Mouse (Mus musculus) megakaryocyte-erythroid progenitor cell, adult 5 weeks (primary cell): ENCODE results near the gene Klk5. TPM values are rescaled to one million over a fixed set of nuclear protein-coding genes. Genes with fewer than 3 reads are reported as not detected.

Experiments used
- polyA plus RNA-seq: library from polyadenylated mRNA; stranded (reverse); fragments of >175 nt; gene quantifications from 2 replicates; pipeline ENCODE4 v1.2.3, GENCODE M21; 2012

Gene Klk5
- polyA plus RNA-seq, result not detected in 2 replicates

DNA sequence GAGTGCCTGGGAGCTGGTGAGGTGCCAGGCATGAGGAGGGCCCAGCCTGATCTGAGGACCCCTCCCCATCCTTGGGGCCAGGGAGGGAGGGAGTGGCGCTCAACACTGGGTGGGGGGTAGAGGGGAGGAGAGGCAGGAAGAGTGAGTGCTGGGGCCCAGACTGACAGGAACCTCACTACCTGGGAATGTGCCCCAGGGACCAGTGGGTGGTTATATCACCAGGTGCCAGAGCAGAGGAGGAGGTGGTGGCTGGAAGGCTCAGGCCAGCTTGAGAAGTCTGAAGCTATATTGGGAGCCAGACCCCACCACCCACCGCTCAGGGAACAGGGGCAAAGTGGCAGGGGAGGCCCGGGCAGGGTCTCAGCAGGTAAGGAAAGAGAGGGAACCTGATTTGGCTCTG lies at the start of gene Klk5:
Gene Klk5, plus strand, starts transcription at position 271 of the 400 bp plus-strand sequence.

DNA sequence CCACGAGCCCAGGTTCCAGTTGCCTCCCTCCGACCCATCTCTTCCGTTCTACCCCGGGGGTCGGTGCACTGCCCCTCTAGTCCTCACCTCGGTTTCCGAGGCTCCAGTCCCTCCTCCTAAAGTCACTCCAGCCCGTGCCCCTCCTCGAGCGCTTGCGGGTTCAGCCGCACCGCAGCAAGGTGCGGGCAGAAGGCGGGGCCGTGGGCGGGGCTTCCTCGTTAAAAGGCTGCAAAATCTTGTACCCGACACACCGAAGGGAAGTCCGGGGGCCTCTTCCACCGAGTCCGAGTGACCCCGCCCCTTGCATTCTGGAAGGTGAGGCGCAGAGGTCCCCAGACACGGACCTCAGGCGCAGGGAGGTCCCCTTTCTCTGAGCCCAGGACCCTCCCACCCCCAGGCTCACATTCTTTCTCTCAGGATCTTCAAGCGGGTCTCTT lies 44.4 kb upstream of the Klk5 start, which contains the start of gene Klk8:
Gene Klk8, plus strand, starts transcription at position 245 of the 437 bp plus-strand sequence.

DNA sequence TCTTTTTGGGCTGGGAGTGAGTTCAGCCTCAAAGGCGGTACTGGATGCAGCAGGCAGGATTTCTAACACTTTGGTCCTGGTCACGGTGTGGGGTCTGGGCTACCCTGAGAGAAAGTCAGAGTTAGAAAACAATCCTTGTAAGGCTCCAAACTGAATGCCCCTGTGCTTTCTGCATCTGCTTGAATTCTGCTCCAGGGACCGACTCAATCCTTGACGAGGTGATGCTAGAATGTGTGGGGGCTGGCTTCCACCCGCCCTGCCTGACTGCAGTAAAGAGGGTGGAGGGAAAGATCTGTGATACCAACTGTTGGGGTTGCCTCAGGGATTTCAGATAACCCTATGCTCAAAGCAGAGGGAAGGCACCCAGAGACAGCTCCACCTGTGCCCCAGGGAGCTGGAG lies 30.8 kb upstream of the Klk5 start, which contains the start of gene Klk7:
Gene Klk7, plus strand, starts transcription at position 301 of the 400 bp plus-strand sequence.

DNA sequence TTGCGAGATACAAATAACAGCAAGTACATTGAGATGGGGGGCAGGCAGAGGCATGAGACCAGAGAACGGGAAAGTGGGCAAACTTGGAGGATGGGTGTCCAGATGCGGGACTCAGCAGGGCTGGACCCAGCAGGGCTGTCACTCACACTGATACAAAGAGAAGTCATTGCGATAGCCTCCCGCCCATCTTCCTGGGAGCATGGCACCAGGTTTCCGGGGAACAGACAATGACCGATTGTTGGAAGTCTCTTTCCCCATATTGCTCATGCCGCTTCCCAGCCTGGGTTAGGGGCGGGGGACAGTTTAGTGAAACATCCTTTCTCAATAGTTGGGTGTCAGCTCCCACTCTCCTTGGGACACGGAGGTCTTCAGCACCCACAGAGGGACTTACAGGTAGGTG lies 17.6 kb upstream of the Klk5 start, which contains the start of gene Klk6:
Gene Klk6, plus strand, starts transcription at position 301 of the 400 bp plus-strand sequence.

DNA sequence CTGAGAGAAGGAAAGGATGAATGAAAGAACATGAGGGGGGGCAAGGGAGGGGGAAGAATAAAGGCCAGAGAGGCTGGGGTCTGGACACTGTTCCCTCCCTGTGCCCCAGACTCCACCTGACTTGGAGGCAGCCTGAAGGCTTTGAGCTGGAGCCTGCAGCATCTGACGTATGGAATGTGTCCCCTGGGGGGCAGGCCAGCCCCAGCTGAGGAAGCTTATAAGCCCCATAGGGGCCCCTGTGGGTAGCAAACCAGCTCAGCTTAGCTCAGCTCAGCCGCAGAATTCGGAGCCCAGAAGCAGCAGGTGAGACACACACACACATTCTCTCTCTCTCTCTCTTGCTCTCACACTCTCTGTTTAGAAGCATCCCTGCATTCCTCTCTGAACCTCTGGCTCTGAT lies 39.1 kb downstream of the Klk5 start, which contains the start of gene Klk4:
Gene Klk4, plus strand, starts transcription at position 249 of the 400 bp plus-strand sequence.

Other genes starting within 250 kb of the Klk5 start
- not detected in 2 replicates for gene Zfp819, start 234.8 kb upstream of the Klk5 start, polyA plus RNA-seq
- not detected in 2 replicates for gene Ceacam18, start 207.3 kb upstream of the Klk5 start, polyA plus RNA-seq
- gene Siglece, start 181.8 kb upstream of the Klk5 start, polyA plus RNA-seq, result 0.99 and 3.2 TPM in 2 replicates
- gene Ctu1, start 170.0 kb upstream of the Klk5 start, polyA plus RNA-seq, result 18.6 and 19.4 TPM in 2 replicates
- not detected in 2 replicates for gene Klk14, start 151.6 kb upstream of the Klk5 start, polyA plus RNA-seq
- not detected in 2 replicates for gene Klk13, start 129.4 kb upstream of the Klk5 start, polyA plus RNA-seq
- gene Klk12, start 73.1 kb upstream of the Klk5 start, polyA plus RNA-seq, result not detected in 2 replicates
- not detected in 2 replicates for gene Klk11, start 67.4 kb upstream of the Klk5 start, polyA plus RNA-seq
- gene Klk10, start 60.9 kb upstream of the Klk5 start, polyA plus RNA-seq, result 0.06 TPM in 1 of 2 replicates, not detected in the other
- gene Klk9, start 50.1 kb upstream of the Klk5 start, polyA plus RNA-seq, result not detected in 2 replicates
- 25.3 and 55.0 TPM in 2 replicates for gene Klk8, start 44.4 kb upstream of the Klk5 start, polyA plus RNA-seq
- not detected in 2 replicates for gene Klk7, start 30.7 kb upstream of the Klk5 start, polyA plus RNA-seq
- gene Klk6, start 17.5 kb upstream of the Klk5 start, polyA plus RNA-seq, result not detected in 2 replicates
- gene Klk4, start 39.2 kb downstream of the Klk5 start, polyA plus RNA-seq, result not detected in 2 replicates
- not detected in 2 replicates for gene Klk15, start 91.8 kb downstream of the Klk5 start, polyA plus RNA-seq
- gene Klk1b8, start 108.7 kb downstream of the Klk5 start, polyA plus RNA-seq, result not detected in 2 replicates
- not detected in 2 replicates for gene Klk1b1, start 124.8 kb downstream of the Klk5 start, polyA plus RNA-seq
- not detected in 2 replicates for gene Klk1b9, start 134.1 kb downstream of the Klk5 start, polyA plus RNA-seq
- gene Klk1b11, start 153.9 kb downstream of the Klk5 start, polyA plus RNA-seq, result 0.15 TPM in 1 of 2 replicates, not detected in the other
- gene Klk1b26, start 170.2 kb downstream of the Klk5 start, polyA plus RNA-seq, result not detected in 2 replicates
- not detected in 2 replicates for gene Klk1b27, start 210.3 kb downstream of the Klk5 start, polyA plus RNA-seq